Mouse (Mus musculus) layer of hippocampus, adult 8-10 months (tissue): ENCODE measurements at regions not wholly inside any gene's neighbourhood (a gene's known extent, or its start where the extent isn't known, plus 50 kb on each side); places are given as distances from the start of the nearest gene placed in this dataset.

Source experiments
- DNase-seq, 2 experiments: peaks; one replicate each; pipeline ENCODE4 v3.0.0; 2022; ENCODE audit warnings: low spot score in 2 of 2

DNA sequence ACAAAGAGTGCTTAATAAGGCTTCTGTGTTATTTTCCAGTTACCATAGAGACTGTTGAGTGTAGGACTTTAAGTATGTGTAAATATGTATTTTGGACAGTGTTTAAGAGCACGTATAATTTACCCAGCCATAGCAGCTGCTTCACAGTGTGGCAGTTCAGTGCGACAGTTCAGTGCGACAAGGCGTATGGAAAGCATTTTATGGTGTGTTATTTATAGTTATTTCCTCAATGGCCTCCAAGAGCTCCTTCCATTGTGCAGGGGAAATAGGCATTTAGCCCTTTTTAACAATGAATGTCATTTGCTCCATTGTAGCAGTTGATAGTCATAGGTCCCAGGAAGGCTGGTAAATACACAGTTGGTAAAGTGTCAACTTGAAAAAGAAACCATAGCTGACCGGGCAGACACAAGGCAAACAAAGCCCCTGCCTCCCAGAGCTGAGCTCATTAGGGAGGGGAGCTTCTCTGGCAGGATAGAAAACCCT lies 275.1 kb upstream of the Dynlrb2 start:
- no peak for DNase-seq

DNA sequence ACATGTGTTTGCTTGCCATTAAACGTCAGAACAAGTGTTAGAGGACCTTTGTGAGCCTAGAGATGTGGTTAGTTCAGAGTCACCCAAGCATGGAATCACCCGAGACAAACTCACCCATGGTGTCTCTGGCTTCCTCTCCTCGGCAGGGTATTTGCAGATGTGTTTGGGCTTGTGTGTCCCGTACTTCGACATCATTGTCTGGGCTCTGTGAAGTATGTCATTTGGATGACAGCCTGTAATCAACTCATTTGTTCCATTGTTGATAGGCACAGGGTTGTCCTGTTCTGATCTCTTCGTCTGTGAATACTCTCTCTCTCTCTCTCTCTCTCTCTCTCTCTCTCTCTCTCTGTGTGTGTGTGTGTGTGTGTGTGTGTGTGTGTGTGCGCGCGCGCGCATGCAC lies 277.8 kb upstream of the Dynlrb2 start:
- no peak for DNase-seq

DNA sequence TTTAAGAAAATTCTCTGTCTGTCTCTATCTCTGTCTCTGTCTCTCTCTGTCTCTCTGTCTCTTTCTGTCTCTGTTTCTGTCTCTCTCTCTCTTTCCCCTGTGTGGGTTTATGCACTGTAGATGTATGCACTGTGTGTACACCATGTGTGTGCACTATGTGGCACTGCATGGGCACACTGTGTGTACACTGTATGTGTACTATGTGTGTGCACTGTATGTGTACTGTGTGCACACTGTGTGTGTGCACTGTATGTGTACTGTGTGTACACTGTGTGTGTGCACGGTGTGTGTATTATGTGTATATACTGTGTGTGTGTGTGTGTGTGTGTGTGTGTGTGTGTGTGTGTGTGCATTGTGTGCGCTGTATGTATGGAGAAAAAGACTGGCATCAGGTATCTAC lies 281.5 kb upstream of the Dynlrb2 start:
- DNase-seq: no peak

DNA sequence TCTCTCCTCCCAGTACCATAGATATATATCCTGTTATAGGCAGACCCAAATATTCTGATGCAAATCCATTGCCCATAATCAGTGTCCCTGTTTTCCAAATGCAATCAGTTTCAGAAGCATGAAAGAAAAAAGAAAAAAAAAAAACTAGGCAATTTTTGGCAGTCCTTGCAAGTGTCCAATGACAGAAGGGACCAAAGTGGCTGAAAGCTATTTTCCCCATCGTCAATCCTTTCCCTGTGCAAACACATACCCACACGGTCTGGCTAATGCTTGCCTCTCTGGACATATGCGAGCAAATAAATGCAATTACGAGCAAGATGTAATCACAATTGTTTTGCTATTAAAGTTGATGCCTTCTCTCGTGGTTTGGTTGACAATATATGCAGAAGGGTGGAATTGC lies 288.9 kb upstream of the Dynlrb2 start:
- DNase-seq: no peak

DNA sequence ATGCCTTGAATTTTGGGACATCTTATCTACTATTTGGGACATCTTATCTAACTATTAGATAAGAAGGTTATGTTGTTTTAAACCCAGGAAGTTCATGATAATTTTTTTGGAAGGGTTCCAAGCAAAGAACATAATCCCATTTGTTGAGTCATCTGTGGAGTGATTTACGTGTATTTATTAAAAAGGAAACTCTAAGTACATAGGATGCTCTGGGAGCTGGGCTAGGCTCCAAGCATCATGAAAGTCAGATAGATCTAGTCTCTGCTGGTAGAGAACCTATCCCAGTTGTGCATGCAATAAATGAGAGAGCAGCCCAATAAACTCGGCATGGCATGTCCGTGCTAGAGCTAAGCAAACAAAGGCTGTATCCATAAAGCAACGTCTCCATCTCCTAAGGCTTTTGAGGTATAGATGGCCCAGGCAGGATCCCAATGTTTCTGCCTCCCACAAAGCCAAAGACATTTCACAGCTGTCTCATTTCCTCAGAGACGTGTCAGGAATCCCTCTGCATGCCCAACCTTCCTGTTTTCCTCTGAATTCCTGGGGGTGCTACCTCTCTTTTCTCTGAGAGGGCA lies 289.4 kb upstream of the Dynlrb2 start:
- no peak for DNase-seq

DNA sequence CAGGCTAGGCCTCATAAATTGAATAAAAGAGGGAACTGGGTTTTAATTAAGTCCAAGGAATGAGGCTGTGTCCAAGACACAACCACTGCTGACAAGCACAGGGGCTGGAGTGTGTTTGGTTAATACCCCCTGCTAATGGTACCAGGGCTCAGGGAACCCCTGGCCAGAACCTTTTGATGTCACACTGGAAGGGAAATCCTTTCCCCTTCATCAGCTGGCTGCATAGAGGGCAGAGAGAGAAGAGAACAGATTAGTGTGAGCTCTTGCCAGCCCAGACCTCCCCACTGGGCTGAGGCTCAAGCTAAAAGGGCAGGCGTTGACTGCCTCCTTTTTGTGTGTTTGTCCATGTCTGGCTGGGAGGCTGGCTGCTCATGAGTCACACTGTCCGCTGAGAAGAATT lies 301.1 kb upstream of the Dynlrb2 start:
- no peak for DNase-seq

DNA sequence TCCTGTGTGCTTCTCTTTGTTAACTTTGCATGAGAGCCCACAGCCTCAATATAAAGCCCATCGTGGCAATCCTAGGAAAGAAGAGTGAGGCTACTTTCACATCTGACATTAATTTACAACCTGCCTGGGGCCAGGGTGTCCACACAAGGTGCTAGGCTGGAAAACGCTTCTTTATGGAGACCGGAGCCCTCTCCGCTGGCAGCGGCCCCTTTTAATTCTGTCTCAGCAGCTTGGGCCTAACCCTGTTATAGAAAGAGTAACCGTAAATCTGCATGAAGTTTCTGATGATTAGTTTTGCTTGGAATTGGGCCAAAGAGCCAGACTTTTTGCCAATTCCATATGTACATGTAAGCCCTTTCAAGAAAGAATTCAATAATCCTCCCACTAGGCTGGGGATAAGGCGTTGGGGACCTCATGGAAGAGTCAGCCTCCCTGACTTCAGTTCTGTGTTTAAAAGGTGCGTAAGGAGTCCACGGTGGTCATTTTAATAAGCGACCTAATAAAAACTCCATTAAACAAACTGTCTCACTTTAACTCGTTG lies 304.2 kb upstream of the Dynlrb2 start:
- DNase-seq: no peak

DNA sequence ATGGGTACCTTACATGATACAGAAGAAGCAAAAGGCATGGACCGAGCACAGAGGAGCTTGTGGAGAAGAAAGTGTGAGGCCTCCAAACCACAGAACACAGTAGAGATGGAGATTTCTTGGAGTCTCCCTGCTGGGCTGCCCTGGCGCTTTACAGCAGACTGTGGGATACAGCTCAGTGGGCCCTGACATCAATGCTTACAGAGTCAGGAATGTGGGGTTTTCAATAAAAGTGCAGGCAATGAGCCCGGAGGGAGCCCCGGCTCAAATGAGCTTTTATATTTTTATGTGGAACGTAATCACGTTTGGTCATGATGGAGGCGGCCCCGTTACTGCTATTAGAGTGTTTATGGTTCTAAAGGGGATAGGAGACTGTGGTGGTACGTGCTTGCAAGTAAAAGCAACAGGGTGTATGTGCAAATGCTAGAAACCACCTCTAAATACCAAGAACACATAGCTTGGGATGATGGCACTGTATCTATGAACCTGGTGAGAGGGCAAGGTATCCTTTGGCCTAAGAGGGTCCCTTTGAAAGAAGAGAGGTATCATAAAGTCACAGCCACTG lies 308.1 kb upstream of the Dynlrb2 start:
- DNase-seq: no peak

DNA sequence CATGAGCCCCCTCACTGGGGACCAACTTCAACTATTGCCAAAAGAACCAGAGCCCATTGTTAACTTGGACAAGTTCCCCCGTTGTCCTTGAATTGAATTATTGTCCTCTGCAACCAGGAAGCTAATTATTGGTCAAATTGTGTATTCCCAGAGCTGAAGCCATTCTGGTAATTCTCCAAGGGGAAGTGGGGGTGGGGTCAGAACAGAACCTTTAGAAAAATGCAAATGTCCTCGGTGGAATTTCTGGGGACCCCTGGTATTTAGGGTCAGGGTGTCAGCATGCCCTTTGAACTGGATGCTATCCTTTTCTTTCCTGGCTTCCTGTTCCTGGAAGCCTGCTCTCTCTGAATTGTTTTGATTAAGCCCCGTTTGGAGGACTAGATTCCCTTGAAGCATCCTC lies 312.7 kb upstream of the Dynlrb2 start:
- no peak for DNase-seq

DNA sequence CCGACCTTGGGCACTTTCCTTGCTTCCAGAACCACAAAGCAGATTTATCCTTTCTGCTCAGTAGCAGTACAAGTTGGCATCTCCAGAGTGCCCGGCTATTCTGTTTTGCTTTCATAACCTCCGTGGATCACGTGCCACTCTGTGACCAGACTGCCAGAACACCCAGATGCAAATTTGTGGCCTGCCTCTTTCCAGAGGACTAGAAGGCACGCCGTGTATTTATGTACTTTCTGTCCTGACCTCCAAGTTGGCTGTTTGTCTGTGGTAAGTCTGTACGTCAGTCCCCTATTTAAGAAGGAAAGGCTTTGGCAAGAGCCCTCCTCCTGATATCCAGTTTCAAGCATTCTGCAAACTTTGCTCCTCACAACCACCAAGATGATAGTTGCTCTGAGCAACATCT lies 319.6 kb upstream of the Dynlrb2 start:
- no peak for DNase-seq

DNA sequence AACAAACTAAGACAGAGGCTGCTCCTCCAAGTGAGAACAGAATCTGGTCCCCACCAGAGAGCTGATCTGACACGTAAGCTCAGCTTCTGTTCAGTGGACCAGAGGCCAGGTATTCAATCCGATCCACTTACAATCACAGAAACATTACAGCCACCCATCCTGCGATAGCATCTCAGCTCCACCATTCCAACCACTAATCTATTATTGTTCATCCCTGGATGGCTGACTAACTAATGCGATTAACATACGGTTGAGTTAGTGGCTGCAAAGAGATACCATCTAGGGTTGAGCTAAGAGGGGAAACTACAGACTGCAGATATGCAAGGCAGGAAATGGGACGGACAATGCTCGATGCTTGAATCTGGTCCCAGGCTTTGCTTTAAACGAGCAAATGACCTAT lies 320.5 kb upstream of the Dynlrb2 start:
- no peak for DNase-seq

DNA sequence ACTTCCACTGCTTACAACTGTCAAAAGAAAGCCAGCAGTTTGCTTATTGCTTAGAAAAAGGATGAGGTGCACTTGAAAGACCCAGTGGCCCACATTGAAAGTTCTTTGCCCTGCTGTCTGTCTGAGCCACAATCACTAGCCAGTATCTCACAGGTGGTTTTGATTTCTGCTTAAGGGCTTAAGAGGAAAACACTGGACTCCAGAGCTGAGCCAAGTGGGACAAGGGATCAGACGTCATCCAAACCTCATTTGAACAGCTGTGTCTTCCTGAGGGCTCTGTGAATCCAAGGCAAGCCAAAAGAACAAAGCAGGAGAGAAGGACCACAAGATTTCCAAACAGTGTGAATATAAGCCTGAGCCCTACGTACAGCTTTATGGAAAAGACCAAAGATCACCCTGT lies 326.8 kb upstream of the Dynlrb2 start:
- no peak for DNase-seq

DNA sequence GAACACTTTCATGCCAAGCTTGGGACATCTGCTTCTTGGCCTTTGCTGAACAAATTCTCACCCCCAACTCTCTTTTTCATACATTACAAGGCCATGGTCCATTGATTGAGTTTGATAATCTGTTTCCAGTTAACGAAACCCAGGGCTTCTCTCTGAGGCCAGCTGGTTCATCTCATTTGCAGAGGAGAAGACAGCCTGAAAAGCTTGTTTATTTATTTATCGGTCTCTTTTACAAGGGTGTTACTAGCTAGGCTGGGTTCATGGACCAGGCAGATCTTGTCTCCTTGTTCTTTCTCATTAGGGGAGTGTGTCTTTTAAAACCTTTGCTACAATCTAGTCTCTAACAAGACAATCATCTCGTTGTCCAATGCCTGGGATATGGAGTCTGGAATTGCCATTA lies 329.9 kb upstream of the Dynlrb2 start:
- DNase-seq: no peak

DNA sequence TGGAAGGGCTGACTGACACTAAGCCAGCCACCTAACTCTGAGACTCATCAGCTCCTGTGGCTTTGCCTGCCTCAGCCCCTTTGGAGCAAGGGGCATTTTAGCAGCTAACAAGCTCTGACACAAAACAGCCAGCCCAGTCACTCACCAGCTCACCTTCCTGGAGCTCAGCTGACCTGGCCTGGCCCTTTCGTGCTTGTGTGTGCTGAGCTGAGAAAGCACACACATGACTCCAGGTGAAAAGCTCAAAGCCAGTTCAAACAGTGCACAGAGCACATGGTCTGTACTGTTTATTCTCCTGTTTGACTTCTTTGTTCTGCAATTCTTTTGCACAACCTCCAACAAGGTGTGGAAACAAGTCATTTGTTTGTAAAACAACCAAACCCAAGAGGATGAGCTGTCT lies 330.8 kb upstream of the Dynlrb2 start:
- DNase-seq: no peak

DNA sequence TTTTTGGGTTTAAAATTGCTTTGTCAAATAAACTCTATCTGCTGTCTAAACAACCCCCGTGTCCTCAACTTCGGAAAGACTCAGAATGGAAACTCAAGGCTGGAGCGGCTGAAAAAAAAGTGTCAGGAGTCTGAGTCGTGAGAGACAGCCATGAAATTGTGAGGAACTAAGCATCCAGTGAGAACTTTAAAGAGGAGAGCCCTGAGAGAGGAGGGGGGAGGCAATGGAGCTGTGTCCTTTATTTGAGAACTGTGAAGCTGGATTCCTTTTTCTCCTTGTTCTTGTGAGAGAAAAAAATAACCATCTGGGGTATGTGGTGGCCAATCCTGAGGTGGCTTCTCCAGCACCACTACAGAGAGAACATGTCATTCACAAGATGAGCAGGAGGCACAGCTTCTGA lies 336.9 kb upstream of the Dynlrb2 start:
- no peak for DNase-seq

DNA sequence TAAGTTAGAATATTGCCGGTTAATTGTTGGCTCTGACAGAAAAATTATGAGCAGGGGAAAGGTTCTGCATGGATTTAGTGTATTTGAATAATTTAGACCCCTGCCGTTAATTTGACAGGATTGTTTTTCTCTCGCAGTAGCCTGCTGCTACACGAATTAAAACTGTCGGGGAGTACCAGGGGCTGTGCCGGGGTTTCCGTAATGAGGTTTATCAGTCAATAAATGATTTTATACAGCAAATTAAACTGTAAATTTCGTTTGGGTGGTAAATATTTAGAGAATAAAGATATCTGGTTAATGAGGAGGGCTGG lies 339.8 kb upstream of the Dynlrb2 start:
- no peak for DNase-seq

DNA sequence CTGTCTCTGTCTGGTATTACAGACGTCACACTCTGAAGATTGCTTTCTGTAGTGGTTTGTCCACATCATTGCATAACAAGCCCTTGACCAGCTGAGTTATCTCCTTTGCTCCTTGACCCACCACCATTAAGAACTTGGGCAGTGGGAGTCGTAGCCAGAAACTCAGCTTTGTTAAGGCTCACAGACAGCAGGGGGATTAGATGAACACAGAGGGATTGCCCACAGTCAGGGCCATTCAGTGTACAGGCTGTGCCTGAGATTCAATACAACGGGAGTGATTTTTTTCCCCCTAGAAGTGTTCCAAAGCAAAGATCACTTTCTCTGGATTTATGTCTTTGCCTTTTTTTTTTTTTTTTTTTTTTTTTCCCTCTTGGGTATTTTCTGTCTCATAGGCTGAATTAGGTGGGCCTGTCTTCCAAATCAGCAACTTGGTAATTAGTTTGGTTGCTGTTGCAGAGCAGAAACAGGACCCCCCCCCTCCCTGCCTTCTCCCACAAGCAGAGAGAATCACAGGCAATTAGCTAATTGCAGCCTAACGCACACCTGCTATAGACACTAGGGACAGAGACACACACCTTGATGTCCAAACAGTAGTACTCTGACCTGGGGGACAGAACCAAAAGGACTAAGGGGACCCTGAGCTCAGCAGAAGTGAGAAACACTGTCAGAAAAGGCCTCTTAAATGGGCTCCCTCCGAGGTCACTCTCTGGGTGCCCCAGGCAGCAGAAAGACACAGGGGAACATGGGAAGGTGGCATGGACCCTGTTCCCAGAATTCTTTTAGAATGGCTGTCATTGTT lies 340.4 kb upstream of the Dynlrb2 start:
- DNase-seq: no peak

DNA sequence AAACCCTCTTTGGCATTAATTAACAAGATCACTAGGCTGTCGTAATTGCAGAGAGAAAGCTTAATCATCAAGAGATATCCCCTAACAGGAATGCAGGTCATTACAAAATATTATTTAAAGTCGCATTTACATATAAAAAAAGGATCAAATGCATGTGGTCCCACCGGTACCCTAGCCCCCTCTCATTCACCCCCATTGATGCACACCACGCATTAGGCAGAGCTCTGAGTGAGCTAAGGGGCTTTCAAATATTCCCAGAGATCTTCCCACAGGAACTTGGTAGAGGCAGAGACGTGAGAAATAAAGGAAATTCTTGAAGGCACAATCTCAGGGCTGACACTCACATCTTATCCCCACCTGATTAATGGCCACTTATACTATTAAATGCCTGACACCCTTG lies 343.8 kb upstream of the Dynlrb2 start:
- no peak for DNase-seq

DNA sequence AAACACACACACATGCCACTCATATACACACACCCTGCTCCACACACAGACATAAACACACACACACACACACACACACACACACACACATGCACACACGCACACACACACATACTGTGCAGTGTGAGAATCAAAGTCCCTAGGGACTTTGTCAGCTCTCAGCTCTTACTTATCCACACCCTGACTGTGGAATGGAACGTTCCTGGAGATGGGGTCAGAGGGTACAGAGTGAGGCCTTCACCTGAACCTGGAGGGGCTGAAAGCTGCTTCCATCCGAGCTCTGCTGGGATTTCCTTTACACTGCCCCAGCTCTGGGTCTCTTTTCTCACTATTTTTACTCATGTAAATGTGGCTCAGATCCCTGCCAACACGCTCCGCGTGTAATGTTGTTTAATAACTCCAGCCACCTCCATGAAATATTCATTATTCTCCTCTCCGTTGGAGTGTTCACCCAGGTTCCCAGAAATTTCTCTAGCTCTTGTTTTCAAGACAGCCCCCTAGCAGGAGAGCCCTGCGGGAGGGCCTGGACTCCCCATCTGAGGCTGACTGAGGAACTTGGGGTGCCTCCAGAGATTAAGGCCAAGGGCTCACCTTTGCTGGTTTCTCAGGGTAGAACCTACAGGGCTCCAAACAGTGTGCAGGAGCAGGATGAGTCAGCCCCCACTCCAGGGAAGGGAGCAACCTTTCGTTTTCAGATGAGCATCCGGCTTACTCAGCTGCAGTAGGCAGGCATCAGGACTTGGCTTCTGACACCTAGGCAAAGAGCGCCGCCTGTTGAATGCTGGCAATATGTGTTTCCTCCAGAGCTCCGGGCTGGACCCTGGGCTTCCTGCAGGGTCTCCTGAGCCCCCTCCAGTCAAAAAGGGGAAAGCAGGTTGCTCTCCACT lies 360.8 kb upstream of the Dynlrb2 start:
- peak; percentile 40 to 52 for DNase-seq

DNA sequence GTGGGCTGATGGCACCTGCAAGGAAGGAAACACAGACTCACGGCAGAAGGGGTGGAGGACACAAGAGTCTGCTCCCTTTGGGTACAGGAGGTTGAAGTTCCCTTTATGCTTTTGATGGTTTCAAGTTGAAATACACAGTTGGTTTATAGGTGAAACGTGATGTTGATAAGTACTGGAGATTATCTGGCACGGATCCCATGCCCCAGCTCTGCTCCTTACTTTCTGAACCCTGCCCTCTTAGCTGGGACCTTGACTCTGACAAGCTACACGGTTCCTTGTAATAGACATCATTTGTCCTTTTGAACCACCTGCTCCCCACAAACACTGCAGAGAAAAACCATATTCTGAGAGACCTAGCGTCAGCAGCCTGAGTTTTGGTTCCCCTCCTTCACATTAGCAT lies 363.4 kb upstream of the Dynlrb2 start:
- DNase-seq: no peak

DNA sequence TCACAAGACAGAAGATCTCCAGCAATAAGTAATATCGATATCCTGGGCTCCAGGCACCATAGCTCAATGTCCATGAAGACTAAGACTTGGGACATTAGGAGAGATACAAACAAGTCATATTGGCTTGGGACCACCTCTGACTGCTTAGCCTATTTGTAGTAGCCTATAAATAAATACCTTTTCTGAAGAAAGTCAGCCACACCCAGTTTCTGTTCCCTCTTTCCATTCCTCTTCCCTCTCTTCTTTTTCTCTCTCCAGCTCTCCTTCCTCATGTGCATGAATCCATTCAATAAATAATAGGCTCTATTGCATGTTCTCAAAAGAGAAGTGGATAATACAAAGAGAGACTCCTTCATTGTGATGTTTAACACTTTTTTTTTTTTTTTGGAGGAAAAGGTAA lies 364.8 kb upstream of the Dynlrb2 start:
- no peak for DNase-seq

DNA sequence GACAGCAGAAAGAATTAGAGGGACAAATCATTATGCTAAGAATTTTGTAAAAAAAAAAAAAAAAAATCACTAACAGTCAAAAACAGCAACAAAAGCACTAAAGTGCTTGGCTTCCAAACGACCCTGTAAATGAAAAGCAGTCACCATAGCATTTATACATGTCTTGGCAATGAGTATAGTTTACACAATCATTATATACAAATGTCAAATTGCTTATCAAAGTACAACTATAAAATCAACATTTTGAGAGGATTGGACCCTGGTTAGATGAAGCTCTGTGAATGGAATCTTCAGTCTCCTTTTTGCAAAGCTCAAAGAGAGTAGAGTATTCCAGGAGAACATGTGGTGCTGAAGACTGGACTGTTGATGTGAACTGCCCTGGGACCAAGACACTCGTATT lies 367.0 kb upstream of the Dynlrb2 start:
- DNase-seq: no peak
